Mouse (Mus musculus) testis, postnatal 10 days (tissue): ENCODE results near the gene Ubl5.
"Not testable (repeated sequence)": the region's sequence is repeated elsewhere in the genome, so short reads cannot be mapped to it uniquely, and the experiment has no call there.

Experiments
- DNase-seq: peaks from one replicate; pipeline ENCODE4 v3.0.0; 2021; ENCODE audit warnings: low spot score

Gene Ubl5

GRCm38 (mm10) chr9:20642101-20642895 is at the start of gene Ubl5:
TSS of gene Ubl5 (plus strand) at chr9:20642878.
- DNase-seq = peak; percentile 95

DNA sequence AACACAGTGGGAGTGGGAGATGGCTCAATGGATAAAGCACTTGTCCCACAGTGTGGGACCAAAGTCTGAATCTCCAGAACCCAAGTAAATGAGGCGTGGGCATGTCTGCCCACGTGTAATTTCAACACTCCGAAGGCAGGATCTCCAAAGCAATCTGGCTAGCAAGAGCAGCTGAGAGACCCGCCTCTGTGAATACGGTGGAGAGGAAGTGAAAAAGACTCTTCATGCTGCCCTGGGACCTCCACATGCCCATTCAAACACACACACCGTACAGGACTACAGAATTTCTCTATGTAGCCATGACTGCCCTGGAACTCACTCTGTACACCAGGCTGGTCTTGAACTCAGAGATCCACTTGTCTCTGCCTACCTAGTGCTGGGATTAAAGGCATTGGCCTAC is 41.4 kb upstream of the Ubl5 start:
- no peak for DNase-seq

GRCm38 (mm10) chr9:20606269-20606668 is 36.4 kb upstream of the Ubl5 start:
- DNase-seq = no peak

- peak; percentile 83 for DNase-seq
These were observed 35.3 kb upstream of the Ubl5 start for GRCm38 (mm10) chr9:20607100-20607974.

DNA sequence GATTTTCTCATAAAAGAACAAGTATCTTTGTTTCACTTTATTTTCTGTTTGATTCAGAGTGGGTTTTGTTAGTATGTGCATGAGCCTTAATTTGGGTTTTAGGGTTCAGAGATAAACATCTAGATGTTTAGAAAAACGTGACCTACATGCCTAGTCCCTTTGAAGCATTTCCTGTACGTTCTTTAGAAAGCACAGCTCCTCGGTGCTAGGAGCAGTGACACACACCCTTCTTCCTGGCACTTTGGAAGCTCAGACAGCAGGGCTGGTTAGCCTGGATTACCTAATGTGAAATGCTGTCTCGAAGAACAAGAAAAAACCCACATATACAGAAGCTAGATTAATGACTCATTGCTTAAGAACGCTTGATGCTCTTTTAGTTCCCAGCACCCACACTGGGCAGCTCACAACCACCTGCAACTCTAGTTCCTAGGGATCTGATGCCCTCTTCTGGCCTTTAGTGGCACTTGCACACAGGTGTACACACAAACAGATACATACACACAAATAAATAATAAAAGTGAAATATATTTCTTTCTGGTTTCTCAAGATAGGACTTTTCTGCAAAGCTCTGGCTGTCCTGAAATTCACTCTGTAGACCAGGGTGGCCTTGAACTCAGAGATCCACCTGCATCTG is 32.7 kb upstream of the Ubl5 start:
- no peak for DNase-seq

DNA sequence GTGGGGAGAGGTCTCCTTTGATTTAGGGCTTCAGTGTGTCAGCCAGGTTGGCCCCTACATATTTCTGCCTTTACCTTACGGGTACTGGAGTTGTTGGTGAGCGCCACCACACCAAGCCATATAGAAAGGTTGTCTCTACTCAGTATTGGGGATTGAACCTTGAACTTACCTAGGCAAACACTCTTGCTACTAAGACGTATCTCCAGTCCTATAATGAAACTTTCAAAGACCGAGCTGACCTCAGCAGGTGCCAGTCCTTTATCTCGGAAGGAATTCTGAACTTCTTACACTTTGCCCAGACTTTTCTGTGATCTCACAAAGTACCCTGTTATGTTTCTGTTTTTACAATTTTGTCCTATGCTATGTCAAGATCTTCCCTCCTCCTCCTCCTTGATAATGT is 30.7 kb upstream of the Ubl5 start:
- no peak for DNase-seq

DNA sequence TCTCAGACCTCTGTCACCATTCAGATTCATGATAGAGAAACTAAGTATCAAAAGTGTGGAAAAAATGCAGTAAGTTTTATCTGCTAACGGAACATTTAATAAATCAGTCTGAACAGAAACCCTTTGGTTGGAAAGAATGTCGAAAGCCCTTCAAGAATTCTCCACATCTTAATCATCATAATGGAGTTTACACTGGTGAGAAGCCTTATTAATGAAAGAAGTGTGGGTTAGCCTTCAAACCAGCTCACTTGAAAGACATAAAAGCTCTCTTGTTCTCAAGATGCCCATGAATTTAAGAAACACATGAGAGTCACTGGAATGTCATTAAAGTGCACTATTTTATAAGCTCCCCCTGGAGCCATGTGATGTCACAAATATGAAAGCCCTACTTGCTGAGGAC is 26.0 kb upstream of the Ubl5 start:
- DNase-seq = no peak

DNA sequence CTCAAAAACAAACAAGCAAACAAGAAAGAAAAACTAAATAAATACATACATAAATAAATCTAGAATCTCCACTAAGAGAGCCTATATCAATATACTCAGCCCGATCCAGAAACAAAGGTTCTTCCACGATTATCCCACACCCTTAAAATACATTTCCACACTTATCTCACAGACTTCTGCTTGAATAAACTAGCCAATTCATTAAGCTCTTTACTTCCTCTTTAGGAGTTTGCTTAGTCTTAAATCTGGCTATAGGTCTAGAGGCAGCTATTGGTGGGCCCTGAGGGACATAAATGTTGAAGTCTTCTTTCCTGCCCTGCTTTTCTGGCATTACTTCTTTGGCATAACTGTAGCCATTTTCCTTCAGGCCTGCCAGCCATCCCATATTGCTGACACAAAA is 11.3 kb upstream of the Ubl5 start:
- DNase-seq = peak; percentile 14

DNA sequence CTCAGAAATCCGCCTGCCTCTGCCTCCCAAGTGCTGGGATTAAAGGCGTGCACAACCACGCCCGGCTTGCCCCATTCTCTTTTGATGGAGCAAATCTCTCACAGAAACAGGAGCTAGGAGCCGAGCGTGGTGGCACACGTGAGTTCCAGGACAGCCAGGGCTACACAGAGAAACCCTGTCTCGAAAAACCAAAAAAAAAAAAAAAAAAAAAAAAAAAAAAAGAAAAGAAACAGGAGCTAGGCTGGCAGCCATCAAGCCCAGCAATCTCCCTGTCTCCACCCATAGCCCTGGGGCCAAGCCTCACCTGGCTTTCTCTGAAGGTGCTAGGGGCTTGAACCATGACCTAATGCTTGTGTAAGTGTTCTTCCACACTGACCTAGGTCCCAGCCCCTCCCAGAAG is 7.0 kb upstream of the Ubl5 start:
- not testable (repeated sequence) for DNase-seq

GRCm38 (mm10) chr9:20636256-20636655 is 6.4 kb upstream of the Ubl5 start:
- no peak for DNase-seq

DNA sequence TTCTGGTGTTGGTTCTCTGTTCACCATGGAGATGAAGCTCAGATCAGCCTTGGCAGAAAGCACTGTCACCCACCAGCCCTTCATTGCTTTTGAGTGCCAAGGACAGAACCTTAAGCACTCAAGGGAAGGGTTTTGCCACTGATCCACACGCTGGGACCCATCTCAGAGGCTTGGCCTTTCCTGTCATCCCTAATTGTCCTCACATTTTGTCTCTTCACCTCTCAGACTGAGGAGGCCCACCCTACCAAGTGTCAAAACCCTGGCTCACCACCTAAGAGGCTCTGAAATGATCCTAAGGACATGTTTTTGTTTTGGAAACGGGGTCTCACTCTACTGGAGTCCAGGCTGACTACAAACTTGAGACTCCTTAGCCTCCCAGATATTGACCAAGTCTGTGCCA is 5.9 kb upstream of the Ubl5 start:
- no peak for DNase-seq

- no peak for DNase-seq
These were observed 4.1 kb upstream of the Ubl5 start for GRCm38 (mm10) chr9:20638552-20638951.

- DNase-seq = no peak
These were observed 3.2 kb upstream of the Ubl5 start for GRCm38 (mm10) chr9:20639486-20639885.

- DNase-seq = no peak
These were observed 1.2 kb upstream of the Ubl5 start for GRCm38 (mm10) chr9:20641501-20641900.

DNA sequence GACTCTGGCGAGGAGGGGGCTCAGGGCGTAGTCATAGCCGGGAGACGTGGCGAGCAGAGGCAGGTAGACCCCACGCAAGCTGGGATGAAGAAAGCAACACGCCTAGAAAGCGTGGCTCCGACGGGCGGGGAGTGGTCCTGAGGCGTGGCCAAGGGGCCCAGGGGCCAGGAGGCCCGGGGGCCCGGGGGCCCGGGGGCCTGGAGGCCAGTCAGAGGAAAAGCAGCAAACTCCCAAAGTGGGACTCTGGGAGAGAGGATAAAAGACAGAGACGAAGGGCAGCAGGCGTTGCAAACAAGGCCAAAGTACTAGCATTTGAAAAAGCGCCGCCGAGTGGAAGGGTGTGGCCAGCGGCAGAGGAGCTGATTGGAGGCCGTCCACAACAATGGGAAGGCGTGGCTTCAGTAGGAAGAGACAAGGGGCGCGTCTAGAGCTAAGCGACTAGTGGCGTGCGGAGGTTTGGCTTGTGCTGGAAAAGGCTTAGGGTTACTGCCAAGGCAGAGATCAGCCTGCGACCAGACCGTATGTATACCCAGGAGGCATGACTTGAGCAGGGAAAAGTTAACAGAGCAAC is 303 bp downstream of the Ubl5 start:
- DNase-seq = peak; percentile 90

DNA sequence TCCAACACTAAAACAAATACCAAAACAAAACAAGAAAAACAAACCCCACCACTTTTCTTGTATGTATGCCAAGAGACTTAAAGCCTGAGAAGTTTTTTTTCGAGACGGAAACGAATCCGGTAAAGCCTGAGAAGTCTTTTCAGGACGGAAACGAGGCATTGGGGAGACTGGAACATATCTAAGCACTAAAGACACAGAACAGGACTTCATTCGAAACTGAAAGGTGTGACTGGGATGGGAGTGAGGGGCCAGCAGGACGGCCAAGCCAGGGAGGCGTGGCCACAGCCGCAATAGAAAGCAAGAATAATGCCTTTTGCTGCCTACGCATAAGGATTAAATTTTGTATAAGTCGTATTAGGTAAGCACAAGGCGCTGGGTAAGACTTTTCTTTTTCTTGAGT is 1.1 kb downstream of the Ubl5 start:
- DNase-seq = no peak

GRCm38 (mm10) chr9:20644360-20645081 is 1.8 kb downstream of the Ubl5 start, which contains the start of gene Fbxl12:
TSS of gene Fbxl12 (minus strand) at chr9:20644767.
- DNase-seq = peak; percentile 71

DNA sequence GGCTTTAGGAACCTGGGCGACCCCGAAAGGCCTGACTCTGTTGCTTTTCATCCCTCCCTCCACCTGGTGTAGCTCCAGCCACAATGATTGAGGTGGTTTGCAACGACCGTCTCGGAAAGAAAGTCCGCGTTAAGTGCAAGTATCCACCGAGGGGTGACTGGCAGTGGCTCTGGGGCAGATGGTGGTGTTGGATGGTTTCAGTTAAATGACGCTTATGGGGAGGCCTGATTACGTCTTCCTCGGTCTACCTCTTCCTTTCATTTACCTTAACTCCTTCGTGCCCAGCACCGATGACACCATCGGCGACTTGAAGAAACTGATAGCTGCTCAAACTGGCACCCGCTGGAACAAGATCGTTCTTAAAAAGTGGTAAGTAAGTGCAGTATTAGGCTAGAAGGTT is 2.4 kb downstream of the Ubl5 start:
- DNase-seq = no peak

DNA sequence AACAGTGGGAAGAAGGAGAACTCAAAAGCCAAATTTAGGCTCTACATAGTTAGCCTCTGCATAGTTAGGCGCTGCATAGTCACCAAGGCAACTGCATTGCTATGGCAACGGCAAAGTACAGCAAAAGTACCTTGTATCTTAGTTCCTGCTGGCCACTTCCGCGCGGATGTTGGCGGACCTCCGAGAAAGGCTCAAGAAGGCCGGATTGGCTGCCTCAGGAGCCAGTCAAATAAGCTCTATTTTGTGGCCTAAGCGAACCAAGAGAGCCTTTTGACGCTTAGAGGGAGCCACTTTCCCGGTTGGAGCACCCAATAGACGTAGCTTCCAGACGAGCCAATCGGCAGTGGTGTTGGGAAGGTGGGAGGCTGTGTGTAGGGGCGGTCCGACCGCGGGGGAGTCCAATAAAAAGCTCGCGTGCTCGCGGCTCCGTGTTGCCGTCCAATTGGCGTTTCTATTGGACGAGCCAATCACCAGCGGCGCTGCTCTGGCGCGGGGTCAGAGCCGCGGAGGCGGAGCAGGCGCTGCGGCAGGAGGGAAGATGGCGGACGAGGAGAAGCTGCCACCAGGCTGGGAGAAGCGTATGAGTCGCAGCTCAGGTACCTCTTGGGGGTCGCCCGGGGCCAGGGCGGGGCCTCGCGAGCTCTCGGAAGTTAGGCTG is 9.1 kb downstream of the Ubl5 start, which contains the start of gene Pin1:
TSS of gene Pin1 (plus strand) at position 494 of the 658 bp plus-strand sequence.
- DNase-seq = peak; percentile 98

- DNase-seq = no peak
These were observed 9.6 kb downstream of the Ubl5 start for GRCm38 (mm10) chr9:20652260-20652658.

- no peak for DNase-seq
These were observed 11.2 kb downstream of the Ubl5 start for GRCm38 (mm10) chr9:20653859-20654258.
